Mouse (Mus musculus) B cell, adult 62 days (primary cell): Measurements from ENCODE around the gene Olfr1390. TPM values are rescaled to one million over a fixed set of nuclear protein-coding genes. Genes with fewer than 3 reads are reported as not detected.

ENCODE experiments used
- total RNA-seq: library from RNA; stranded (reverse); gene quantifications from 4 replicates; pipeline ENCODE4 v1.2.4, GENCODE M21; 2023

Olfr1390 gene
- total RNA-seq: not detected in 4 replicates

DNA sequence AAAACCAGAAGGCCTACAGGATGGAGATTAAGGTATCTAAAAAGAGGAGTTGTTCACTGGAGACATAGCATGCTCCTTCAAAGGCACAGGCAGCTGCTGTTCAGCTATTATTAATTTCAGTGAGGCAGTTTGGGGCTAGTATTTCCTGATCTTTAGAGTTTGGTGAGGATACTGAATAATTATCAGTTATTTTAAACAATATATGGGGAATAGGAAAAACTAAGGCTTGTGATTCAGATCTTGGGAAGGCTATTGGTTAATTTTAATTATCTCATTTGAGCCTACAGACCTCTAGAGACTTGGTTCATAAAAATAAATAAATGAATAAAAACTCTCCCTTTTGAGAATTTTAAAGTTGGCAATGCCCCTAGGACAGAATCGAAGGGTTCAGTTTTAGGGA lies at the start of gene Olfr1390:
Olfr1390 (plus strand) TSS at position 301 of the 400 bp plus-strand sequence.

DNA sequence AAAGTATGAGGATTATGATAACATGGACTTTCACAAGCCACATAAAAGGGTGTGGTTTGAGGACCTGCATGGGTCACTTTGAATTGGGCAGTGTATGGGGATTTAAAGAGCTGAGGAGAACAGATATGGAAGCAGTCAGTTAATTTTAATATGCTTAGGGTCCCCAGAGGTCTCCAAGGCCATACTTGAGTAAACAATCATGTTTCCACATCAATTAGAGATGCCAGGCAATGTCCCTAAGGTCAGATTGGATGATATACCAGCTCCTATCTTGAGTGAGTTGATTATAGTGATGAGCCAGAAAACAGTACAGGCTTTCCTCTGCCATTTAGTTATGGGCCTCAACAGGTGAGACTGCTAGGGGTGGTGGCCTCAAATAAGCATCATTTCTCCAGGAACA lies 30.5 kb upstream of the Olfr1390 start, which contains the start of gene Olfr10:
Olfr10 (plus strand) TSS at position 301 of the 400 bp plus-strand sequence.

DNA sequence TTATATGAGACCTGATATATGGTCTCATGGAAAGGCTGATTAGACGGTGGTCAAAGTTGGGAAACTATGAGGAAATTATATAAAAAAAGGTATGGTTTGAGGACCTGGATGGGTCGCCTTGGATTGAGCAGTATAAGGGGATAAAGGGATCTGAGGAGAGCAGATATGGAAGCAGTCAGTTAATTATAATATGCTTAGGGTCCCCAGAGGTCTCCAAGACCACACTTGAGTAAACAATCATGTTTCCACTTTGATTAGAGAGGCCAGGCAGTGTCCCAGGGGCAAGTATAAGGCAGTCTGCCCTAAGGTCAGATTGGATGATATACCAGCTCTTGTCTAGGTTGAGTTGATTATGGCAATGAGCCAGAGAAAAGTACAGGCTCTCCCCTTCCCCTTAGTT lies 12.5 kb upstream of the Olfr1390 start, which contains the start of gene Olfr1391:
Olfr1391 (plus strand) TSS at position 301 of the 400 bp plus-strand sequence.

Other genes with a start within 250 kb of the Olfr1390 start
- gene Olfr1396, start 220.3 kb upstream of the Olfr1390 start, total RNA-seq: not detected in 4 replicates
- gene Olfr1395, start 192.9 kb upstream of the Olfr1390 start, total RNA-seq: not detected in 4 replicates
- not detected in 4 replicates for gene Olfr1394, start 180.8 kb upstream of the Olfr1390 start, total RNA-seq
- gene Btnl9, start 148.0 kb upstream of the Olfr1390 start, total RNA-seq: not detected in 4 replicates
- 140 to 150 TPM (median 144 TPM) in 4 replicates for gene Zfp62, start 131.9 kb upstream of the Olfr1390 start, total RNA-seq
- 152 to 167 TPM (median 157 TPM) in 4 replicates for gene Mgat1, start 91.0 kb upstream of the Olfr1390 start, total RNA-seq
- 0.66 to 2.0 TPM (median 0.83 TPM) in 4 replicates for gene Olfr1393, start 56.9 kb upstream of the Olfr1390 start, total RNA-seq
- gene Olfr1392, start 49.9 kb upstream of the Olfr1390 start, total RNA-seq: 0.63 TPM in 1 of 4 replicates, not detected in the others
- not detected in 4 replicates for gene Olfr10, start 30.4 kb upstream of the Olfr1390 start, total RNA-seq
- gene Olfr1391, start 12.4 kb upstream of the Olfr1390 start, total RNA-seq: not detected in 4 replicates
- not detected in 4 replicates for gene Olfr1389, start 87.9 kb downstream of the Olfr1390 start, total RNA-seq
- 0.24 to 0.70 TPM (median 0.39 TPM) in 4 replicates for gene Olfr1388, start 101.4 kb downstream of the Olfr1390 start, total RNA-seq
- not detected in 4 replicates for gene Olfr1387, start 120.2 kb downstream of the Olfr1390 start, total RNA-seq
- not detected in 4 replicates for gene Olfr1386, start 129.9 kb downstream of the Olfr1390 start, total RNA-seq
- 0.17 to 0.18 TPM in 2 of 4 replicates, not detected in the others for gene Olfr1385, start 153.9 kb downstream of the Olfr1390 start, total RNA-seq
- not detected in 4 replicates for gene Olfr1384, start 171.5 kb downstream of the Olfr1390 start, total RNA-seq
- gene Olfr1383, start 184.5 kb downstream of the Olfr1390 start, total RNA-seq: not detected in 4 replicates
- gene Olfr1382, start 193.1 kb downstream of the Olfr1390 start, total RNA-seq: not detected in 4 replicates
- not detected in 4 replicates for gene Olfr1381, start 208.3 kb downstream of the Olfr1390 start, total RNA-seq
- gene Olfr1380, start 221.7 kb downstream of the Olfr1390 start, total RNA-seq: not detected in 4 replicates